Mouse (Mus musculus) C2C12 (cell line): ENCODE results near the gene Mki67. TPM values are rescaled to one million over a fixed set of nuclear protein-coding genes. Genes with fewer than 3 reads are reported as not detected.

Source experiments
- H3K27me3 ChIP-seq: one replicate; pipeline ENCODE4 v1.6.1; 2011; ENCODE audit not compliant: control insufficient read depth, insufficient read depth, insufficient read length
- H3K36me3 ChIP-seq: one replicate; pipeline ENCODE4 v1.6.1; 2011; ENCODE audit not compliant: control insufficient read depth, insufficient read depth
- H3K4me3 ChIP-seq: one replicate; pipeline ENCODE4 v1.5.1; 2011; ENCODE audit warnings: mild to moderate bottlenecking, control low read depth; ENCODE audit not compliant: poor library complexity, insufficient read depth, severe bottlenecking
- H3K79me2 ChIP-seq: one replicate; pipeline ENCODE4 v1.6.1; 2011; ENCODE audit not compliant: control insufficient read depth, insufficient read depth
- H3K79me3 ChIP-seq: one replicate; pipeline ENCODE4 v1.6.1; 2011; ENCODE audit warnings: low read depth, control low read depth
- H3ac ChIP-seq: one replicate; pipeline ENCODE3; 2011; ENCODE audit warnings: low read depth; ENCODE audit not compliant: control insufficient read depth, insufficient read length
- CEBPB ChIP-seq: IDR thresholded peaks from one replicate; pipeline ENCODE4 v1.6.1; 2011; ENCODE audit warnings: low read depth, mild to moderate bottlenecking, control low read depth, moderate library complexity
- CTCF ChIP-seq: IDR thresholded peaks from one replicate; pipeline ENCODE4 v1.5.1; 2011; ENCODE audit not compliant: control insufficient read depth, insufficient read depth, insufficient read length
- FOSL1 ChIP-seq: IDR thresholded peaks from one replicate; pipeline ENCODE4 v1.8.0; 2011; ENCODE audit warnings: mild to moderate bottlenecking, low read length; ENCODE audit not compliant: poor library complexity, insufficient read depth, severe bottlenecking
- MAX ChIP-seq: IDR thresholded peaks from one replicate; pipeline ENCODE4 v1.6.1; 2011; ENCODE audit warnings: mild to moderate bottlenecking, control low read depth
- MYOD1 ChIP-seq: IDR thresholded peaks from one replicate; pipeline ENCODE4 v1.6.1; 2011; ENCODE audit warnings: low read depth; ENCODE audit not compliant: control insufficient read depth, insufficient read length
- MYOG ChIP-seq: IDR thresholded peaks from one replicate; pipeline ENCODE4 v1.6.1; 2011; ENCODE audit not compliant: control insufficient read depth, insufficient read length; ENCODE audit errors: extremely low read depth
- USF1 ChIP-seq: IDR thresholded peaks from one replicate; pipeline ENCODE4 v1.6.1; 2011; ENCODE audit warnings: low read depth, mild to moderate bottlenecking, control low read depth, moderate library complexity
- polyA plus RNA-seq: library from polyadenylated mRNA; unstranded; fragments of >200 nt; fragmentation: generic; extraction: Trizol; gene quantifications from one replicate; pipeline ENCODE4 v1.2.1, GENCODE M21; 2012; ENCODE audit warnings: missing spikeins

The Mki67 gene
- polyA plus RNA-seq, 1 experiment: 18.1 TPM

- no peak overlapping the region for H3K4me3 ChIP-seq
These were observed 19.8 kb upstream of the Mki67 start for GRCm38 (mm10) chr7:135735691-135736580.

GRCm38 (mm10) chr7:135734911-135735646 is 18.9 kb upstream of the Mki67 start:
- no peaks in the 10 kb centered on the region for H3K36me3 ChIP-seq
- TF ChIP-seq MAX: no peak
- TF ChIP-seq MYOD1: no peak
- TF ChIP-seq USF1: no peak
- no peak for TF ChIP-seq CEBPB
- TF ChIP-seq CTCF: no peak
- TF ChIP-seq FOSL1: no peak
- no peak for TF ChIP-seq MYOG
- no peaks in the 10 kb centered on the region for H3K79me3 ChIP-seq
- H3ac ChIP-seq: no peak overlapping the region
- no peaks in the 10 kb centered on the region for H3K79me2 ChIP-seq
- H3K27me3 ChIP-seq: no peaks in the 10 kb centered on the region
- H3K4me3 ChIP-seq: no peak overlapping the region

More at GRCm38 (mm10) chr7:135735691-135736580, 19.8 kb upstream of the Mki67 start:
- Histone ChIP-seq H3K79me2 (no peaks in the 10 kb centered on the region), H3K79me3 (no peaks in the 10 kb centered on the region), H3ac (no peak overlapping the region), H3K36me3 (no peaks in the 10 kb centered on the region), H3K27me3 (no peaks in the 10 kb centered on the region)
- TF ChIP-seq FOSL1 (no peak), USF1 (no peak), CTCF (peak; percentile 86)

- Histone ChIP-seq H3K27me3 (no peaks in the 10 kb centered on the region), H3ac (no peak overlapping the region), H3K79me3 (no peaks in the 10 kb centered on the region), H3K36me3 (no peaks in the 10 kb centered on the region), H3K4me3 (no peak overlapping the region), H3K79me2 (no peaks in the 10 kb centered on the region)
- TF ChIP-seq CTCF (no peak), USF1 (no peak), MAX (no peak), MYOD1 (no peak), MYOG (no peak), CEBPB (no peak), FOSL1 (no peak)
These were observed 18.2 kb upstream of the Mki67 start for GRCm38 (mm10) chr7:135734379-135734778.

GRCm38 (mm10) chr7:135728038-135728437 is 11.9 kb upstream of the Mki67 start:
- H3K27me3 ChIP-seq: no peaks in the 10 kb centered on the region
- no peak overlapping the region for H3K4me3 ChIP-seq
- H3K36me3 ChIP-seq: no peaks in the 10 kb centered on the region
- no peak overlapping the region for H3ac ChIP-seq
- no peak for TF ChIP-seq MYOG
- no peak for TF ChIP-seq FOSL1
- TF ChIP-seq USF1: no peak
- TF ChIP-seq CEBPB: no peak
- no peak for TF ChIP-seq MYOD1
- no peak for TF ChIP-seq MAX
- no peak for TF ChIP-seq CTCF
- no peaks in the 10 kb centered on the region for H3K79me2 ChIP-seq
- H3K79me3 ChIP-seq: no peaks in the 10 kb centered on the region

GRCm38 (mm10) chr7:135726707-135727106 is 10.5 kb upstream of the Mki67 start:
- Histone ChIP-seq H3K27me3 (no peaks in the 10 kb centered on the region), H3K36me3 (no peaks in the 10 kb centered on the region), H3K4me3 (no peak overlapping the region), H3ac (no peak overlapping the region), H3K79me3 (no peaks in the 10 kb centered on the region), H3K79me2 (no peaks in the 10 kb centered on the region)
- TF ChIP-seq USF1: no peak
- no peak for TF ChIP-seq CEBPB
- no peak for TF ChIP-seq MYOD1
- TF ChIP-seq MYOG: no peak
- TF ChIP-seq CTCF: no peak
- TF ChIP-seq MAX: no peak
